Mouse (Mus musculus): Measurements from ENCODE around the gene Snap47.

DNA sequence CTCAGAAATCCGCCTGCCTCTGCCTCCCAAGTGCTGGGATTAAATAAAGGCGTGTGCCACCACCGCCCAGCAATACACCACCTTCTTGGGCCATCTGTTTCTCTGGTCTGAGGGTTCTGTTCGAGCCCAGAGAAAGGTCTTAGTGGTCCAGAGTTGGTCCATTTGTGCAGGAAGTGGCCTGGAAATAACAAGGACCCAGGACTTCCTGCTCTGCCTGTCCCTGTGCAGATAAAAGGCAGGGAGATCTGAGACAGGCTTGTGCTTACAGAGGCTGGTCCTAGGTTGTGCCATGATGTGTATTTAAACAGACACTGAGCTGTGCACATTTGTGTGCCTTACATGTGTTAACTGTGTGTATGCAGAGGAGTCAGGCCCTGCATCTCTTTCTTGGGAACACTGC is 62.2 kb downstream of the Snap47 start:
- no peak for TF ChIP-seq CTCF (conservative IDR thresholded peaks at IDR 0.05 in 1 of 2, IDR thresholded peaks at IDR 0.05 in 1 of 2; ENCODE audit: low read depth in 2 of 2, low read length in 2 of 2)
- TF ChIP-seq POLR2A (IDR thresholded peaks at IDR 0.05; ENCODE audit: low read depth, low read length): no peak
- TF ChIP-seq ELF1 (IDR thresholded peaks at IDR 0.05; ENCODE audit: low read depth, low read length): no peak
- TF ChIP-seq HCFC1 (IDR thresholded peaks at IDR 0.05; ENCODE audit: low read depth, low read length): no peak
- TF ChIP-seq EP300 (IDR thresholded peaks at IDR 0.05; ENCODE audit: low read length): no peak
- TF ChIP-seq MEF2A (IDR thresholded peaks at IDR 0.05; ENCODE audit: borderline replicate concordance, low read depth, low read length): no peak

Data from CH12.LX (cell line).